Mouse (Mus musculus) left cerebral cortex, adult 11 months (tissue): ENCODE results near the gene Tmem270.
A peak's percentile ranks its signal among the peaks of the same experiment; 100 is the strongest.

ENCODE experiments used
- DNase-seq: peaks from one replicate; pipeline ENCODE4 v3.0.0; 2022; ENCODE audit warnings: low spot score

Tmem270 gene

GRCm38 (mm10) chr5:134929988-134930387 is 23.5 kb upstream of the Tmem270 start:
- DNase-seq, result no peak

- no peak for DNase-seq
Observed at GRCm38 (mm10) chr5:134926726-134927125, 20.2 kb upstream of the Tmem270 start.

DNA sequence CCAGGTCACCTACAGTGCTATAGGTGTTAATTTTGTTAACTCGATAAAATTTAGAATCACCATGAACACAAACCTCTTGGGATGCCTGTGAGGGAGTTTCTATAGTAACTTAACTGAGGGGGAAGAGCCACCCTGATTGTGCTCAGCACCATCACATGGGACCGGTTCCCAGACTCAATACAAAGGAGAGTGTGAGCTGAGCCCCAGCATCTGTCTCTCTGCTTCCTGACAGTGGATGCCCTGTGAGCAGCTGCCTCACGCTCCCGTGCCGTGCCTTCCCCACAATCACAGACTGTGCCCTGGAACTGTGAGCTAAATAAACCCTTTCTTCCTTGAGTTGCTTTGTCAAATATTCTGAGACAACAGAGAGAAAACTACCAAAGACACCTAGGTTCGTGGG is 16.6 kb upstream of the Tmem270 start:
- no peak for DNase-seq

DNA sequence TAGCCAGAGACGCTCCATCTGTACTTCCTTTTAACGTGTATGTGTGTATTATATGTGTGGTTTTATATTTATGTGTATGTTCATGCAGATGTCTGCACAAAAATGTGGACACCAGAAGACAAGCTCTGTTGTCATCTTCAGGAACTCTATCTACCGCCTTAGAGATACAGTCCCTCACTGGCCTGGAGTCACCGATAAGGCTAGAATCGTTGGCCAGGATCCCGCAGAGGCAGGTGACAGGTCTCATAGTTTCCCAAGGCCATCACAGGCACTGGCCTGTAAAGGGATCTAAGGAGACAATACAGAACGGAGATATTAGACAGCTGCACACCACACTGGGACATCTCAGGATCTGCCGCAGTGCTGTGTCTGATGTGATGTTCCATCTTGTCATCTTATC is 14.6 kb upstream of the Tmem270 start:
- no peak for DNase-seq

DNA sequence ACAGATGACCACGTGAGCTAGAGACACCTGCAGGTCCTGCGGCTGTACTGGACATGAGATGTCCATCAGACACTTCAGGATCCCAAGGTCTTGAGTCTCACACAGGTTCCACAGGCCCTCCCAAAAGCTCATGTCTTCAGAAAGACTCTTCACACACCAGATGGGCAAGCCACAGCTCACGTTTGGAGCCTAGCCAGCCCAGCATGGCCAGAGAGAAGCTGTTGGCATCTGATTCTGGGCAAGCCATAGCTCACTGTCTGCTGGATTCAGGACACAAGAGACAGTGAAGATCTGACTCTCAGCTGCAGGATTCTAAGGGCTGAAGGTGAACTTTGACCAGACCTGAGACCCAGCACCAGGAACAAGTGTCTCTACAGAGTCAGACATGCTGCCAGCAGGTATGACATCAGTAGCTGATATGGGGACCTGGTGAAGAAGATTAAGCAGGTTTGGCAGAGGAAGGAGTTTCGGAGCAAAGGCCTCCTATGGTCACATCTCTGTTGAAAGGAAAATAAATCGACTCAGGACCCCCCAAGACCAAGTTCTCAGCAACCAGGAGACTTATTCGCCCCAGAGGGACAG is 13.7 kb upstream of the Tmem270 start:
- DNase-seq, result no peak

DNA sequence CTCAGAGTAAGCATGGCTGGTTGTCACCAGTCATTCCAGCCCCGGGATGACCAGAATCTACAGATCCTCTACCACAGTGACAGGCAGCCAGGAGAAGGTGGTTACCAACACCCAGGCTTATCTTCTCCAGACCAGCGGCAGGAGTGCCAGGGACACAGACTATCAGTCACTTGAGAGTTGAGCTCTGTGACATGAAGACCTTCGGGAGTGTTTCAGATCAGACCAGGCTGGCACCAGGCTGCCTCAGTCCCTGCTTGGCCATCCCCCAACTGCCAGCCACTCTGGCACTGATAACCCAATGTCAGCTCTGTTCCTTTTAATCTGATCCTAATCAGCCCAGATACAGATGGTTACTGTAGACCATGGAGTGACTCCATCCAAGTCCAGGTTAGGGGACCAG is 12.6 kb upstream of the Tmem270 start:
- DNase-seq, result no peak

- no peak for DNase-seq
Observed at GRCm38 (mm10) chr5:134918071-134918832, 11.7 kb upstream of the Tmem270 start.

DNA sequence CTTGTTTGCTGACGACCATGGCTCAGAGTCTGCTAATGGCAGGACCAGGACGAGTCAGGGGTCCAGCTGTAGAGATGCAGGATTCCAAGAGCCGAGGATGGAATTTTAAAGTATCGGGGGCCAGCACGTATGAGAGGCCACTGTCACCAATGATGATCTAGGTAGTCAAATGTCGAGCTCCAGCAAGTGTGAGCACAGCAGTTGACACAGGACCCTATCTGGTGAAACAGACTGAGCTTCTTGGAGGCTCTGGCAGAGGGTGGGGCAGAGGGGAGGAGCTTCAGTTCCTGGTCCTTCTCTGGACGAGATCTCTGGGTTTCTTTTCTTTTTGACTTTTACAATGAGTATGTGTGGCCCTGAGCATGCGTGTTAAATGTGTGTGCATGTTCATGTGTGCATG is 8.8 kb upstream of the Tmem270 start, which contains the start of gene Cldn13:
Gene Cldn13 (minus strand): TSS at position 216 of the 400 bp plus-strand sequence.
- no peak for DNase-seq

- no peak for DNase-seq
Observed at GRCm38 (mm10) chr5:134914510-134914909, 8.0 kb upstream of the Tmem270 start.

DNA sequence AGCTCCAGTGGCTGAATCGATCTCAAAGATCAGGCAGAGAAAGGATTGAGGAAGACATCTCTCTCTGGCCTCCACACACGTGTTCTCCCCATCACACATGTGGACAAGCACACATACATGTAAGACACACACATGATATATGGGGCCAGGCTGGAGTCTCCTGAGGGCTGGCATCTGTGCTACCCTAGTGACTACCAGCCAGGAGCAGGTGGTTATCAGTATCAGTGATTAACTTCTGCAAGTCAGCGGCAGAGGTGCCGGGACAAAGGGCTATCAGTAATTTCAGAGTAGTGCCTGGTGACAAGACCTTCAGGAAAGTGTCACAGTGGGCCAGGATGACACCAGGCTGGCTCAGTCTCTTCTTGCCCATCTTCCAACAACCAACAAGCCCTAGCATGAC is 7.2 kb upstream of the Tmem270 start:
- no peak for DNase-seq

DNA sequence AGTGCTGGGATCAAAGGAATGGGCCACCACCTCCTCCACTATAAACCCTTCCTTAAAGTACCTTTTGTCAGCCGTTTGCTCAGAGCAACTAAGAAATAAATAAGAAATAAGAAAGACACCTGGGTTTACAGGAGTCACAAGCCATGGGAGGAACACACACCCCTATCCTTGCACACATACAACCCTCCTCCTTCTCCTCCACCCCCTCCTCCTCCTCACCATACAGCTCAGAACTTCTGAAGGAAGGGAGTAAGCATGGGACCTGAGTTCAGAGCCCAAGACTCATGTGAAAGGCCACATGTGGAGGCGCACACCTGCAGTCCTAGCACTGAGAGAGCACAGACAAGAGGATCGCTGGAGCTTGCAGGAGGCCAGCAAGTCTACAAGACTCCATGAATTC is 6.8 kb upstream of the Tmem270 start:
- no peak for DNase-seq

DNA sequence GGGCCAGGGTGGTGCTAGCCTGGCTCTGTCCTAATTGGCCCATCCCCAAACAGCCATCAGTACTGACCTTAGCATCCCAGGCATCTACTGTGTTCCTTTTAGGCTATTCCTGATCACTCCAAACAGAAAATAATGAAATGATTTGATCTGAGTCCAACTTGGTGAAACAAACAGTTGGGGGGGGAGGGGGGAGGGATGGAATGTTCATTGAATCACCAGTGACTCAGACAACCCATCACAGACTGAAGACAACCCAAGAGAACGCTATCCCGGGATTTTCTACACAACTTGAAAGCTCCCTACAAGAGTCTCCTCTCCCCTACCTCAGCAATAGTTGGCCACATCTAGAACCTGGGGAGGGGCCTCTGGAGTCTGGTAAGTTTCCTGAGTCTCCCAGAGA is 5.4 kb upstream of the Tmem270 start:
- no peak for DNase-seq

- DNase-seq, result peak; percentile 85
Observed at GRCm38 (mm10) chr5:134907135-134907534, 602 bp upstream of the Tmem270 start.

- DNase-seq, result no peak
Observed at GRCm38 (mm10) chr5:134901644-134902027, 4.9 kb downstream of the Tmem270 start.

GRCm38 (mm10) chr5:134901012-134901643 is 5.4 kb downstream of the Tmem270 start:
- DNase-seq, result no peak

- no peak for DNase-seq
Observed at GRCm38 (mm10) chr5:134897596-134897995, 8.9 kb downstream of the Tmem270 start.

DNA sequence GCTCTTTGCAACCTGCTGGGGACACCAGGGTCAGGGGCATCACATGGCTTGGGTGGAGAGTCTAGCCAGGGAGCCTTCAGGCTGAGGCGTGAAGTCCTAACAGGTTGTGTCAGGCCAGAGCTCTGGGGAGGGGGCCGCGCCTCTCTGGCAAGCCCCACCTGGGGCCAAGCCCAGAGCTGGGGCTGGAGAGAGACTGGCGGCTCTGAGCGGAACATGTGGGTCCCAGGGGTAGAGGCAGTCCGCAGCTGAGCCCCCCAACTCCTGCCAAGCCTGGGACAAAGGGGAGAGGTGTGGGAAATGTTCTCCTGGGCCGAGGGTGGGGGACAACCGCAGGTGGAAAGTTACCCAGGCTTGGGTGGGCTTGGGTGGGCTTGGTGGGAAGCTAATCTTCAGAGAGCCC is 9.6 kb downstream of the Tmem270 start:
- DNase-seq, result no peak

DNA sequence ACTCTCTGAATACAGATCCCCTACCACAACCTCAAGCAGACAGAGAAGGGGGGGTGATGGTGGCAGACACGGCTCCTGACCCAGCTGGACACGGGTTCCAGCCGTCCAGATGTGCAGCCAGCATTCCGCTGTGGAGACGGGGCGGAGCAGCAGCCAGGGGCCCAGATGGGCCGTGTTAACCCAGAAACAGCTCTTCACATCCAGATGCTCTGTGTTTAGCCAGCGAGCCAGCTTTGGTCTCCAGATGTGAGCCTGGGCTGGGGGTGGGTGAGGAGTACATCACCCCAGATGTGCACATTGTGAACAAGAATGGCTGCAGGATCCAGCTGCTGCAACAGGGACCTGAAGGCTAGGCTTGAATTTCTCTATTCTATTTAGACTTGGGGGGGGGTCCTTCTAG is 11.2 kb downstream of the Tmem270 start:
- no peak for DNase-seq

GRCm38 (mm10) chr5:134892717-134893116 is 13.8 kb downstream of the Tmem270 start:
- no peak for DNase-seq

- no peak for DNase-seq
Observed at GRCm38 (mm10) chr5:134891552-134891951, 15.0 kb downstream of the Tmem270 start.

- no peak for DNase-seq
Observed at GRCm38 (mm10) chr5:134890601-134891054, 15.9 kb downstream of the Tmem270 start.

- no peak for DNase-seq
Observed at GRCm38 (mm10) chr5:134888505-134888904, 18.0 kb downstream of the Tmem270 start.
